Mouse (Mus musculus): ENCODE measurements around the gene Map2k5. TPM values are rescaled to one million over a fixed set of nuclear protein-coding genes. Genes with fewer than 3 reads are reported as not detected.
A peak's percentile ranks its signal among the peaks of the same experiment; 100 is the strongest.

The Map2k5 gene
- polyA plus RNA-seq, 1 experiment from 2014 or later, result 29.1 TPM

GRCm38 (mm10) chr9:63263188-63263587 lies 114.5 kb downstream of the Map2k5 start:
- Histone ChIP-seq H3K4me1 (ENCODE audit: control insufficient read depth, insufficient read depth, low read length) (peaks cover 10% of the 10 kb centered on the region; the same call in 1 of the 2 replicates), H3K27ac (ENCODE audit: low read length) (no peak overlapping the region), H3K4me3 (ENCODE audit: low read length) (no peak overlapping the region), H3K27me3 (ENCODE audit: control insufficient read depth, insufficient read depth, low read length) (no peaks in the 10 kb centered on the region), H3K4me2 (ENCODE audit: low read depth, low read length) (no peak overlapping the region), H3K9me3 (replicated peaks; ENCODE audit: control insufficient read depth, low read length) (no peaks in the 10 kb centered on the region), H3K9ac (ENCODE audit: low read length) (no peak overlapping the region), H3K36me3 (ENCODE audit: control insufficient read depth, insufficient read depth) (peaks cover 5% of the 10 kb centered on the region; the same call in 1 of the 2 replicates)
- ATAC-seq (replicated peaks; ENCODE audit: extremely low read depth, insufficient read depth, low FRiP score), result no peak
- 69% methylated on average over 1 of the region's 1 CpGs for WGBS

GRCm38 (mm10) chr9:63258768-63259167 lies 118.9 kb downstream of the Map2k5 start:
- H3K9ac ChIP-seq (ENCODE audit: low read length), result no peak overlapping the region
- H3K4me3 ChIP-seq (ENCODE audit: low read length), result no peak overlapping the region
- H3K9me3 ChIP-seq (replicated peaks; ENCODE audit: control insufficient read depth, low read length), result no peaks in the 10 kb centered on the region
- WGBS, result 41% methylated on average over 3 of the region's 3 CpGs
- H3K4me1 ChIP-seq (ENCODE audit: control insufficient read depth, insufficient read depth, low read length), result peaks cover 12% of the 10 kb centered on the region; the same call in 1 of the 2 replicates
- peaks cover 10% of the 10 kb centered on the region; the same call in 1 of the 2 replicates for H3K36me3 ChIP-seq (ENCODE audit: control insufficient read depth, insufficient read depth)
- ATAC-seq (replicated peaks; ENCODE audit: extremely low read depth, insufficient read depth, low FRiP score), result peak; percentile 70; the same call in 1 of the 2 replicates
- no peaks in the 10 kb centered on the region for H3K27me3 ChIP-seq (ENCODE audit: control insufficient read depth, insufficient read depth, low read length)
- peak overlapping the region; percentile 6; the same call in 1 of the 2 replicates for H3K4me2 ChIP-seq (ENCODE audit: low read depth, low read length)
- H3K27ac ChIP-seq (ENCODE audit: low read length), result peak overlapping the region; percentile 34; the same call in 1 of the 2 replicates

- H3K27me3 ChIP-seq (ENCODE audit: control insufficient read depth, insufficient read depth, low read length), result no peaks in the 10 kb centered on the region
- H3K4me1 ChIP-seq (ENCODE audit: control insufficient read depth, insufficient read depth, low read length), result peaks cover 12% of the 10 kb centered on the region; the same call in 1 of the 2 replicates
- 89% methylated on average over 4 of the region's 4 CpGs for WGBS
- no peak for ATAC-seq (replicated peaks; ENCODE audit: extremely low read depth, insufficient read depth, low FRiP score)
- no peaks in the 10 kb centered on the region for H3K9me3 ChIP-seq (replicated peaks; ENCODE audit: control insufficient read depth, low read length)
- H3K4me3 ChIP-seq (ENCODE audit: low read length), result no peak overlapping the region
- no peak overlapping the region for H3K9ac ChIP-seq (ENCODE audit: low read length)
- no peak overlapping the region for H3K27ac ChIP-seq (ENCODE audit: low read length)
- H3K36me3 ChIP-seq (ENCODE audit: control insufficient read depth, insufficient read depth), result peaks cover 10% of the 10 kb centered on the region; the same call in 1 of the 2 replicates
- H3K4me2 ChIP-seq (ENCODE audit: low read depth, low read length), result no peak overlapping the region
Observed at GRCm38 (mm10) chr9:63257739-63258138, 120.0 kb downstream of the Map2k5 start.

- ATAC-seq (replicated peaks; ENCODE audit: extremely low read depth, insufficient read depth, low FRiP score), result no peak
- H3K4me3 ChIP-seq (ENCODE audit: low read length), result no peak overlapping the region
- no peaks in the 10 kb centered on the region for H3K4me1 ChIP-seq (ENCODE audit: control insufficient read depth, insufficient read depth, low read length)
- no peaks in the 10 kb centered on the region for H3K27me3 ChIP-seq (ENCODE audit: control insufficient read depth, insufficient read depth, low read length)
- H3K9ac ChIP-seq (ENCODE audit: low read length), result no peak overlapping the region
- no peak overlapping the region for H3K27ac ChIP-seq (ENCODE audit: low read length)
- 85% methylated on average over 19 of the region's 19 CpGs for WGBS
- no peak overlapping the region for H3K4me2 ChIP-seq (ENCODE audit: low read depth, low read length)
- H3K9me3 ChIP-seq (replicated peaks; ENCODE audit: control insufficient read depth, low read length), result no peaks in the 10 kb centered on the region
- 0 out of 2 replicates have a peak, but pooled peaks cover 2% of the 10 kb centered on the region for H3K36me3 ChIP-seq (ENCODE audit: control insufficient read depth, insufficient read depth)
Observed at GRCm38 (mm10) chr9:63250841-63251626, 126.7 kb downstream of the Map2k5 start.

- peaks cover 2% of the 10 kb centered on the region; the same call in 1 of the 2 replicates for H3K36me3 ChIP-seq (ENCODE audit: control insufficient read depth, insufficient read depth)
- no peaks in the 10 kb centered on the region for H3K9me3 ChIP-seq (replicated peaks; ENCODE audit: control insufficient read depth, low read length)
Observed at GRCm38 (mm10) chr9:63248095-63248787, 129.5 kb downstream of the Map2k5 start.

GRCm38 (mm10) chr9:63246568-63247169 lies 131.0 kb downstream of the Map2k5 start:
- H3K9me3 ChIP-seq (replicated peaks; ENCODE audit: control insufficient read depth, low read length), result no peaks in the 10 kb centered on the region
- no peak for ATAC-seq (replicated peaks; ENCODE audit: extremely low read depth, insufficient read depth, low FRiP score)
- no peaks in the 10 kb centered on the region for H3K4me1 ChIP-seq (ENCODE audit: control insufficient read depth, insufficient read depth, low read length)
- no peak overlapping the region for H3K4me2 ChIP-seq (ENCODE audit: low read depth, low read length)
- no peak overlapping the region for H3K9ac ChIP-seq (ENCODE audit: low read length)
- H3K27ac ChIP-seq (ENCODE audit: low read length), result no peak overlapping the region
- 63% methylated on average over 5 of the region's 5 CpGs for WGBS
- H3K4me3 ChIP-seq (ENCODE audit: low read length), result no peak overlapping the region
- H3K36me3 ChIP-seq (ENCODE audit: control insufficient read depth, insufficient read depth), result peaks cover 2% of the 10 kb centered on the region; the same call in 1 of the 2 replicates
- no peaks in the 10 kb centered on the region for H3K27me3 ChIP-seq (ENCODE audit: control insufficient read depth, insufficient read depth, low read length)

More at GRCm38 (mm10) chr9:63248095-63248787, 129.5 kb downstream of the Map2k5 start:
- Histone ChIP-seq H3K9ac (ENCODE audit: low read length) (no peak overlapping the region), H3K4me1 (ENCODE audit: control insufficient read depth, insufficient read depth, low read length) (no peaks in the 10 kb centered on the region), H3K27ac (ENCODE audit: low read length) (no peak overlapping the region), H3K4me2 (ENCODE audit: low read depth, low read length) (no peak overlapping the region), H3K27me3 (ENCODE audit: control insufficient read depth, insufficient read depth, low read length) (no peaks in the 10 kb centered on the region), H3K4me3 (ENCODE audit: low read length) (no peak overlapping the region)
- no peak for ATAC-seq (replicated peaks; ENCODE audit: extremely low read depth, insufficient read depth, low FRiP score)

GRCm38 (mm10) chr9:63241961-63242360 lies 135.7 kb downstream of the Map2k5 start:
- no peak for ATAC-seq (replicated peaks; ENCODE audit: extremely low read depth, insufficient read depth, low FRiP score)
- H3K4me1 ChIP-seq (ENCODE audit: control insufficient read depth, insufficient read depth, low read length), result no peaks in the 10 kb centered on the region
- H3K27me3 ChIP-seq (ENCODE audit: control insufficient read depth, insufficient read depth, low read length), result no peaks in the 10 kb centered on the region
- no peaks in the 10 kb centered on the region for H3K9me3 ChIP-seq (replicated peaks; ENCODE audit: control insufficient read depth, low read length)
- H3K36me3 ChIP-seq (ENCODE audit: control insufficient read depth, insufficient read depth), result peaks cover 2% of the 10 kb centered on the region; the same call in 1 of the 2 replicates
- WGBS, result 84% methylated on average over 6 of the region's 6 CpGs
- no peak overlapping the region for H3K4me2 ChIP-seq (ENCODE audit: low read depth, low read length)
- H3K4me3 ChIP-seq (ENCODE audit: low read length), result no peak overlapping the region
- no peak overlapping the region for H3K27ac ChIP-seq (ENCODE audit: low read length)
- no peak overlapping the region for H3K9ac ChIP-seq (ENCODE audit: low read length)

- no peak overlapping the region for H3K27ac ChIP-seq (ENCODE audit: low read length)
- H3K4me3 ChIP-seq (ENCODE audit: low read length), result no peak overlapping the region
- H3K4me2 ChIP-seq (ENCODE audit: low read depth, low read length), result no peak overlapping the region
- ATAC-seq (replicated peaks; ENCODE audit: extremely low read depth, insufficient read depth, low FRiP score), result no peak
- 83% methylated on average over 8 of the region's 8 CpGs for WGBS
- no peak overlapping the region for H3K9ac ChIP-seq (ENCODE audit: low read length)
- H3K9me3 ChIP-seq (replicated peaks; ENCODE audit: control insufficient read depth, low read length), result no peaks in the 10 kb centered on the region
- peaks cover 2% of the 10 kb centered on the region; the same call in 1 of the 2 replicates for H3K36me3 ChIP-seq (ENCODE audit: control insufficient read depth, insufficient read depth)
- H3K27me3 ChIP-seq (ENCODE audit: control insufficient read depth, insufficient read depth, low read length), result no peaks in the 10 kb centered on the region
- H3K4me1 ChIP-seq (ENCODE audit: control insufficient read depth, insufficient read depth, low read length), result no peaks in the 10 kb centered on the region
Observed at GRCm38 (mm10) chr9:63241241-63241640, 136.5 kb downstream of the Map2k5 start.

All from heart, embryonic 16.5 days (tissue).